Mouse (Mus musculus) kidney, embryonic 14.5 days (tissue): ENCODE measurements at regions not wholly inside any gene's neighbourhood (a gene's known extent, or its start where the extent isn't known, plus 50 kb on each side); places are given as distances from the start of the nearest gene placed in this dataset.

ENCODE experiments used
- ATAC-seq: fragments of 200-750 bp; cut with Nextera tagmentation; 2 replicates; pipeline ENCODE4 v1.8.0; 2017; ENCODE audit warnings: moderate number of reproducible peaks, mild to moderate bottlenecking, moderate TSS enrichment, moderate library complexity; ENCODE audit not compliant: low FRiP score, low TSS enrichment
- H3K27ac ChIP-seq: fragments of 300-500 bp; sonication (generic); 2 replicates; pipeline ENCODE4 v1.5.1; 2014; ENCODE audit warnings: low read depth, mild to moderate bottlenecking, low read length, moderate library complexity, mixed read lengths
- H3K27me3 ChIP-seq: fragments of 300-500 bp; sonication (generic); 2 replicates; pipeline ENCODE4 v1.6.1; 2014; ENCODE audit warnings: mild to moderate bottlenecking, low read length; ENCODE audit not compliant: control insufficient read depth, insufficient read depth
- H3K36me3 ChIP-seq: fragments of 300-500 bp; sonication (generic); 2 replicates; pipeline ENCODE4 v1.6.1; 2014; ENCODE audit warnings: low read length, mixed read lengths; ENCODE audit not compliant: control insufficient read depth, insufficient read depth
- H3K4me1 ChIP-seq: fragments of 300-500 bp; sonication (generic); 2 replicates; pipeline ENCODE4 v1.6.1; 2014; ENCODE audit warnings: low read length, mixed read lengths; ENCODE audit not compliant: control insufficient read depth, insufficient read depth
- H3K4me2 ChIP-seq: fragments of 300-500 bp; sonication (generic); replicated peaks from 2 replicates; pipeline ENCODE4 v1.6.1; 2014; ENCODE audit warnings: low read depth, mild to moderate bottlenecking, low read length
- H3K4me3 ChIP-seq: fragments of 300-500 bp; sonication (generic); 2 replicates; pipeline ENCODE4 v1.5.1; 2014; ENCODE audit warnings: mild to moderate bottlenecking, low read length
- H3K9ac ChIP-seq: fragments of 300-500 bp; sonication (generic); 2 replicates; pipeline ENCODE4 v1.6.1; 2014; ENCODE audit warnings: low read depth, mild to moderate bottlenecking, low read length, moderate library complexity
- H3K9me3 ChIP-seq: fragments of 300-500 bp; sonication (generic); 2 replicates; pipeline ENCODE4 v1.6.1; 2016; ENCODE audit warnings: low read length; ENCODE audit not compliant: control insufficient read depth
- WGBS: fragments of 180-500 bp; shearing (Covaris S2); extraction: QIAGEN DNeasy Blood & Tissue Kit; methylation state at CpG from one replicate; pipeline ENCODE4 v1.1.7; 2014; 5-methylcytosine and 5-hydroxymethylcytosine counted together

GRCm38 (mm10) chr14:72887470-72888071 lies 161.3 kb downstream of the Cysltr2 start:
- H3K9me3 ChIP-seq, result no peaks in the 10 kb centered on the region
- no peaks in the 10 kb centered on the region for H3K4me1 ChIP-seq
- ATAC-seq, result no peak
- no peaks in the 10 kb centered on the region for H3K27me3 ChIP-seq
- H3K27ac ChIP-seq, result peak overlapping the region; percentile 5; the same call in 1 of the 2 replicates
- no peak overlapping the region for H3K9ac ChIP-seq
- H3K36me3 ChIP-seq, result no peaks in the 10 kb centered on the region
- no peak overlapping the region for H3K4me2 ChIP-seq
- 32% methylated on average over 14 of the region's 14 CpGs for WGBS
- H3K4me3 ChIP-seq, result no peak overlapping the region

DNA sequence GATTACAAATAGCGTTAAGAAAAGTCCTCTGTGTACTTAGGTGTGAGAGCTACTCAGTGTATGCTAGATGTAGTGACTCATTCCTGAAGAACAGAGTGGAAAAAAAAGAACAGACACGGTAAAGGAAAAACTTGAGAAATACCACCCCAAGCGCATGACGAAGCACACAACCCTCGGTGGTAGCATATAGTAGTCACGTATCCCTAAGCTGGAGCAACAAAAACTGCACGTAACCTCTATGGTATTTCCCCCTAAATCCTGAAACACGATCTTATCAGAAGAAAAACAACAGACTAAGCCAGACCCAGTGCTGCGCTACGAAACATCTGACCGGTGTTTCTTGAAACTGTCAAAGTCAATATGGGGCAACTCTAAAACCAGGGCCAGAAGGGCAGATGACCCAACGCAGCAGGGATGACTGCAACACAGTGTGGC lies 162.0 kb downstream of the Cysltr2 start:
- no peak overlapping the region for H3K4me2 ChIP-seq
- peak overlapping the region; percentile 63; the same call in 1 of the 2 replicates for H3K27ac ChIP-seq
- no peak overlapping the region for H3K4me3 ChIP-seq
- no peak overlapping the region for H3K9ac ChIP-seq
- H3K4me1 ChIP-seq, result no peaks in the 10 kb centered on the region
- peak; percentile 61; the same call in 1 of the 2 replicates for ATAC-seq
- no peaks in the 10 kb centered on the region for H3K27me3 ChIP-seq
- no peaks in the 10 kb centered on the region for H3K9me3 ChIP-seq
- H3K36me3 ChIP-seq, result no peaks in the 10 kb centered on the region
- WGBS, result 16% methylated on average over 12 of the region's 12 CpGs

- Histone ChIP-seq H3K4me3 (no peak overlapping the region), H3K9ac (no peak overlapping the region), H3K4me2 (no peak overlapping the region), H3K4me1 (no peaks in the 10 kb centered on the region), H3K27ac (no peak overlapping the region), H3K36me3 (no peaks in the 10 kb centered on the region), H3K9me3 (no peaks in the 10 kb centered on the region), H3K27me3 (no peaks in the 10 kb centered on the region)
- ATAC-seq, result no peak
- WGBS, result 82% methylated on average over 4 of the region's 4 CpGs
These were observed 163.1 kb downstream of the Cysltr2 start for GRCm38 (mm10) chr14:72885824-72886223.

- 84% methylated on average over 4 of the region's 4 CpGs for WGBS
These were observed 164.4 kb downstream of the Cysltr2 start for GRCm38 (mm10) chr14:72884561-72884960.

DNA sequence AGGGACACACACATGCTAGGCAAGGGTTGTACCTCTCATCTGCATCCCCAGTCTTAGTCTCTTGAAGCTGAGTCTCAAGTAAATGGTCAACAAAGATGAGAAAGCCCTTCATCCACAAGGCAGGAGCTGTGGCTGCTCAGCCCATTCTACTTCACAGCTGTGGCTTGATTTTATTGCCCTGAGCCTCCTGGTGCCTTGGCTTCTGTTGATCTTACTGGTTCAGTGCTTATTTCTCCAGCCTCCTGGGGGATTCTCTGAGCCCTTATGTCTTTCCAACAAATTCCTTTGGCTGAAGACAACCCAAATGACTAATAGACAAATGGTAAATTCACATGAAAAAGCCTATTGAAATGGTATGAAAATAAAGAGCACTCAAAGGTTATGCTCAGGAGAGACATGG lies 167.3 kb upstream of the Fndc3a start:
- H3K27ac ChIP-seq, result no peak overlapping the region
- H3K9ac ChIP-seq, result no peak overlapping the region
- H3K9me3 ChIP-seq, result no peaks in the 10 kb centered on the region
- no peak for ATAC-seq
- H3K4me3 ChIP-seq, result no peak overlapping the region
- no peaks in the 10 kb centered on the region for H3K27me3 ChIP-seq
- no peak overlapping the region for H3K4me2 ChIP-seq
- no peaks in the 10 kb centered on the region for H3K36me3 ChIP-seq
- H3K4me1 ChIP-seq, result no peaks in the 10 kb centered on the region

More at GRCm38 (mm10) chr14:72884561-72884960, 164.4 kb downstream of the Cysltr2 start:
- no peak for ATAC-seq
- H3K4me1 ChIP-seq, result no peaks in the 10 kb centered on the region
- H3K27me3 ChIP-seq, result no peaks in the 10 kb centered on the region
- no peak overlapping the region for H3K9ac ChIP-seq
- H3K4me3 ChIP-seq, result no peak overlapping the region
- H3K4me2 ChIP-seq, result no peak overlapping the region
- no peaks in the 10 kb centered on the region for H3K36me3 ChIP-seq
- no peak overlapping the region for H3K27ac ChIP-seq
- H3K9me3 ChIP-seq, result no peaks in the 10 kb centered on the region

DNA sequence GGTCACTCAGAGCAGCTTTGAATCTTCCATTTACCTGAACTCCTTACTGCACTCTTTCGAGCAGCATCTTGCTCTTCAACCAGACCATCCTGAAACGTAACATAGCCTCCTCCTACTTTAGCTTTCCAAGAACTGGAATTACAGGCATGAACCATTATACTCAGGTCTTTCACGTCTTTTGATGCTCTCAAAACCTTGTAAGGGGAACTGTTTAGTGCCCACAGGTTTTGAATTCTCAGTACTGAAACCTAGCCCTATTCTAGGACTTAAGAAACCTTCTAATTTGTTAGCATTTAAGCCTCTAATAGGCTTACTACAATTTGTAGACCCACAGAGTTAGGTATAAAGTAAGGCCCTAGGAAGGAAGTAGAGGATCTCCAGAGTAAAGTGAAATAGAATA lies 163.7 kb upstream of the Fndc3a start:
- Histone ChIP-seq H3K4me3 (no peak overlapping the region), H3K36me3 (no peaks in the 10 kb centered on the region), H3K4me1 (0 out of 2 replicates have a peak, but pooled peaks cover 4% of the 10 kb centered on the region), H3K9me3 (no peaks in the 10 kb centered on the region), H3K27me3 (no peaks in the 10 kb centered on the region), H3K4me2 (no peak overlapping the region), H3K27ac (no peak overlapping the region), H3K9ac (no peak overlapping the region)
- whole genome bisulfite sequencing, result 88% methylated on average over 3 of the region's 3 CpGs
- ATAC-seq, result no peak

GRCm38 (mm10) chr14:72869188-72869749 lies 159.5 kb upstream of the Fndc3a start:
- H3K4me2 ChIP-seq, result peak overlapping the region; percentile 42

DNA sequence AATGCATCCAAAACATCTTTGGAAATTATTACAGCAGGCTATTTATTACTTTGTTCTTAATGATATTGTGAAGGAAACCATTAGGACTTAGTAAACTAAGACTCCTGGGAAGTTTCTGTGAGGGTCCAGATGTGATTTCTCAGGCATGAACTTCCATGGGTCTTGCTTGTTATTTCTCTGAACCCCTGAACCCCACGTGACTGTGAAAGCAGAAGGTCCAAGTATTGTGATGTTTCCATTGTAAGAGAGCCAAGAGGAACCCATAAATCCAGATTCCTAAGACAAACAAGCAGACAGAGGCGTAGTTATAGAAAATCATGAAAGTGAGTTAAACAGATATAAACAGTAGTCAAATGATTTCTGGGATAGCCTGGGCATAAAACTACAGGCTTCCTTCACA lies 157.1 kb upstream of the Fndc3a start:
- H3K27ac ChIP-seq, result 0 out of 2 replicates have a peak overlapping the region, but pooled peaks have one; percentile 66
- no peaks in the 10 kb centered on the region for H3K9me3 ChIP-seq
- no peak overlapping the region for H3K9ac ChIP-seq
- 0 out of 2 replicates have a peak, but pooled peaks cover 4% of the 10 kb centered on the region for H3K4me1 ChIP-seq
- peak; percentile 70 for ATAC-seq
- H3K27me3 ChIP-seq, result no peaks in the 10 kb centered on the region
- no peak overlapping the region for H3K4me3 ChIP-seq
- 21% methylated on average over 2 of the region's 2 CpGs for WGBS
- H3K36me3 ChIP-seq, result no peaks in the 10 kb centered on the region
- H3K4me2 ChIP-seq, result no peak overlapping the region

More at GRCm38 (mm10) chr14:72869188-72869749, 159.5 kb upstream of the Fndc3a start:
- Histone ChIP-seq H3K27me3 (no peaks in the 10 kb centered on the region), H3K9me3 (no peaks in the 10 kb centered on the region), H3K27ac (peak overlapping the region; percentile 48; the same call in 1 of the 2 replicates), H3K36me3 (no peaks in the 10 kb centered on the region), H3K9ac (peak overlapping the region; percentile 28; the same call in 1 of the 2 replicates), H3K4me3 (peak overlapping the region; percentile 14; the same call in 1 of the 2 replicates), H3K4me1 (0 out of 2 replicates have a peak, but pooled peaks cover 4% of the 10 kb centered on the region)
- peak; percentile 82 for ATAC-seq
- WGBS, result 28% methylated on average over 20 of the region's 20 CpGs

GRCm38 (mm10) chr14:72865531-72865930 lies 155.7 kb upstream of the Fndc3a start:
- H3K9me3 ChIP-seq, result no peaks in the 10 kb centered on the region

More at GRCm38 (mm10) chr14:72865531-72865930, 155.7 kb upstream of the Fndc3a start:
- Histone ChIP-seq H3K4me2 (no peak overlapping the region), H3K4me3 (no peak overlapping the region), H3K36me3 (no peaks in the 10 kb centered on the region), H3K27me3 (no peaks in the 10 kb centered on the region), H3K9ac (no peak overlapping the region), H3K27ac (no peak overlapping the region), H3K4me1 (0 out of 2 replicates have a peak, but pooled peaks cover 4% of the 10 kb centered on the region)
- no peak for ATAC-seq
